Mouse (Mus musculus) kidney, postnatal 0 days (tissue): ENCODE data around the gene Ptpn1. TPM values are rescaled to one million over a fixed set of nuclear protein-coding genes. Genes with fewer than 3 reads are reported as not detected.

Source experiments
- ATAC-seq: fragments of 200-750 bp; cut with Nextera tagmentation; replicated peaks from 2 replicates; pipeline ENCODE4 v1.8.0; 2017; ENCODE audit warnings: low read depth, moderate number of reproducible peaks, moderate TSS enrichment, moderate library complexity; ENCODE audit not compliant: low FRiP score
- DNase-seq: peaks from one replicate; pipeline ENCODE4 v3.0.0-alpha.2; 2016; ENCODE audit warnings: low spot score
- H3K27ac ChIP-seq: fragments of 300-500 bp; sonication (generic); 2 replicates; pipeline ENCODE4 v1.5.1; 2014; ENCODE audit warnings: mild to moderate bottlenecking
- H3K27me3 ChIP-seq: fragments of 300-500 bp; sonication (generic); 2 replicates; pipeline ENCODE4 v1.6.1; 2014; ENCODE audit warnings: low read length, mixed read lengths; ENCODE audit not compliant: insufficient read depth
- H3K36me3 ChIP-seq: fragments of 300-500 bp; sonication (generic); 2 replicates; pipeline ENCODE4 v1.6.1; 2014; ENCODE audit warnings: low read length, mixed read lengths; ENCODE audit not compliant: insufficient read depth
- H3K4me1 ChIP-seq: fragments of 300-500 bp; sonication (generic); replicated peaks from 2 replicates; pipeline ENCODE4 v1.6.1; 2014; ENCODE audit warnings: antibody characterized with exemption, low read length, mixed read lengths; ENCODE audit not compliant: insufficient read depth
- H3K4me2 ChIP-seq: fragments of 300-500 bp; sonication (generic); 2 replicates; pipeline ENCODE4 v1.6.1; 2014; ENCODE audit warnings: mild to moderate bottlenecking, low read length, moderate library complexity, mixed read lengths
- H3K4me3 ChIP-seq: fragments of 300-500 bp; sonication (generic); replicated peaks from 2 replicates; pipeline ENCODE4 v1.5.1; 2014; ENCODE audit warnings: low read depth, low read length
- H3K9ac ChIP-seq: fragments of 300-500 bp; sonication (generic); 2 replicates; pipeline ENCODE4 v1.6.1; 2014; ENCODE audit warnings: low read depth, low read length
- H3K9me3 ChIP-seq: fragments of 300-500 bp; sonication (generic); replicated peaks from 2 replicates; pipeline ENCODE4 v1.6.1; 2016; ENCODE audit warnings: low read length, inconsistent platforms, mixed read lengths
- CTCF ChIP-seq: IDR thresholded peaks from 2 replicates; pipeline ENCODE4 v1.5.1; 2016; ENCODE audit warnings: antibody characterized with exemption, low read depth, mild to moderate bottlenecking, moderate library complexity
- WGBS: fragments of 180-500 bp; shearing (Covaris S2); extraction: QIAGEN DNeasy Blood & Tissue Kit; methylation state at CpG from one replicate; pipeline ENCODE4 v1.1.7; 2014; 5-methylcytosine and 5-hydroxymethylcytosine counted together
- polyA plus RNA-seq: library from polyadenylated mRNA; unstranded; fragments of >200 nt; fragmentation: Nextera tagmentation; extraction: Ambion mirVana; gene quantifications from 2 replicates; pipeline ENCODE4 v1.2.1, GENCODE M21; 2015

Gene Ptpn1
- polyA plus RNA-seq, 1 experiment from 2014 or later = 54.2 TPM

DNA sequence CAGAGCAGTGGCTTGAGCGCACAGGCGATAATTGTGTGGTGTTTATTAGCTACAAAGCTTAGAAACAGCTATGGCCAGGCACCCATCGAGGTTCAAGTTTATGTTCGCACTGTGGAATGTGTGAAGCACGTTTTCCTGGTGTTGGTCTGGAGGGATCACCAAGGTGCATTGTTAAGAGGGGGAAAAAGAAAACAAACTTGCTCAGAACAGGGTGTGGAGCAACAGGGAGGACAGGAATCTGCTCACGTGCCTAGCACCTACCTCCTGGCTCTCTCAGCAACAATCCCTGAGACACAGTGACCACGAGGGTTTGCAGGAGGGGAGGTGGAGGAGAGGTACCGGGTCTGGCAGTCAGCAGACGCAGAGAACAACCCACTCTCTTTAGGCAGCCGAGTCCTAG, 38.2 kb upstream of the Ptpn1 start:
- no peak overlapping the region for H3K27ac ChIP-seq
- ATAC-seq = no peak
- no peak overlapping the region for H3K4me2 ChIP-seq
- H3K9me3 ChIP-seq = no peaks in the 10 kb centered on the region
- no peak overlapping the region for H3K4me3 ChIP-seq
- TF ChIP-seq CTCF = no peak
- H3K4me1 ChIP-seq = no peaks in the 10 kb centered on the region; the same call in 1 of the 2 replicates
- DNase-seq = no peak
- no peaks in the 10 kb centered on the region for H3K36me3 ChIP-seq
- no peaks in the 10 kb centered on the region for H3K27me3 ChIP-seq
- H3K9ac ChIP-seq = no peak overlapping the region
- 57% methylated on average over 10 of the region's 10 CpGs for WGBS

- Histone ChIP-seq H3K27ac (no peak overlapping the region), H3K4me1 (no peaks in the 10 kb centered on the region), H3K36me3 (no peaks in the 10 kb centered on the region), H3K9ac (no peak overlapping the region), H3K9me3 (no peaks in the 10 kb centered on the region), H3K27me3 (no peaks in the 10 kb centered on the region), H3K4me3 (no peak overlapping the region), H3K4me2 (peak overlapping the region; percentile 25; the same call in 1 of the 2 replicates)
- DNase-seq = peak; percentile 90
- peak; percentile 17; the same call in 1 of the 2 replicates for ATAC-seq
- under 1% methylated on average over 30 of the region's 30 CpGs for WGBS
- TF ChIP-seq CTCF = peak; percentile 97
Observed at GRCm38 (mm10) chr2:167894948-167895372, 36.9 kb upstream of the Ptpn1 start.

DNA sequence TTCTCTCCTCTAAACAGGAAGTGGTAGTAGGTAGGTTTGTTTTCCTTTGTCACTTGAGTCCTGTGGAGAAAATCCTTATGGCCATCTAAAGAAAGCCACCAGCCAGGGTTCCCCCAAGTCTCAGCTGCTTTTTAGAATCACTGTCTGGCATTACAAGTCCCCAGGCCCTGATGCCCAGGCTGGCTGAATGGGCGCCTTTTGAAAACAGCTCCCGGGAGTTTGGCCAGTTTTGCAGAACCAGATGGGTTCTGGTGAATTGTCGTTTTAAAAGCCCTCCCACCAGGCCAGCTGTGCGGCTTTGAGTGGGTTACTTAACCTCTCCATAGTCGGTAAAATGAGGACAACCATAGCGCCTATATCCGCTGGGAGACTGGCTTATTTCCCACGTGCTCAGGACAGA, 34.0 kb upstream of the Ptpn1 start:
- WGBS = 72% methylated on average over 8 of the region's 8 CpGs
- Histone ChIP-seq H3K4me3 (no peak overlapping the region), H3K9me3 (no peaks in the 10 kb centered on the region), H3K27me3 (no peaks in the 10 kb centered on the region), H3K9ac (no peak overlapping the region), H3K4me1 (no peaks in the 10 kb centered on the region), H3K4me2 (no peak overlapping the region), H3K27ac (no peak overlapping the region), H3K36me3 (no peaks in the 10 kb centered on the region)
- no peak for TF ChIP-seq CTCF
- no peak for DNase-seq
- no peak for ATAC-seq

- DNase-seq (peak; percentile 33), ATAC-seq (peak; percentile 49)
- Histone ChIP-seq H3K27me3 (no peaks in the 10 kb centered on the region), H3K27ac (no peak overlapping the region), H3K9ac (no peak overlapping the region), H3K4me1 (no peaks in the 10 kb centered on the region), H3K4me3 (no peak overlapping the region), H3K4me2 (peak overlapping the region; percentile 9; the same call in 1 of the 2 replicates), H3K36me3 (no peaks in the 10 kb centered on the region), H3K9me3 (no peaks in the 10 kb centered on the region)
- TF ChIP-seq CTCF = peak; percentile 38
- 18% methylated on average over 16 of the region's 16 CpGs for WGBS
Observed at GRCm38 (mm10) chr2:167899989-167900421, 31.9 kb upstream of the Ptpn1 start.

DNA sequence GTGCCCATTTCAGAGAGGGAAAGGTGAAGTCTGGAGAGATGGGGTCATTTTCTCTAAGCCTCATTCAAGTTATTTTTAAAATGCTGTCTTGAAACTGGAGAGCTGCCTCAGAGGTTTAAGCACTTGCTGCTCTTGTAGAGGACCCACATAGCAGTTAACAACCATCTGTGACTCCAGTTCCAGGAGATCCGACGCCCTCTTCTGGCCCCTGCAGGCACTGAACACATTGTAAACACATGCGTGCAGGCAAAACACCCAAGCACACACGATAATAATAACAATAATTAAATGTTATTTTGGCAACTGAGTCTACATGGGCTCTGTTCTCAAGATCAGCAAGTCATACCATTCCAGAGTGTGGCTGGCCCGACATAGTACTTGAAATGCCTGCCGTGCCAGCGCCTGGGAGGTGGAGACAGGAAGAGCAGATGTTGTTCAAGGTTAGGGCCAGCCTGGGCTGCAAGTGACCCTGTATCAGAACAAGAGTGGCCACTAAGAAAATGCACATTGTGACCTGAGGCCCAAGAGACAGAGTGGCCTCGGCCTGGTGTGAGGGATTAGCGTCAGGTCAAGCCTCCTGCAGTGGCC, 29.6 kb upstream of the Ptpn1 start:
- no peaks in the 10 kb centered on the region for H3K9me3 ChIP-seq
- ATAC-seq = no peak
- H3K27ac ChIP-seq = no peak overlapping the region
- no peaks in the 10 kb centered on the region for H3K27me3 ChIP-seq
- H3K4me2 ChIP-seq = no peak overlapping the region
- WGBS = 63% methylated on average over 9 of the region's 9 CpGs
- no peak for TF ChIP-seq CTCF
- H3K36me3 ChIP-seq = no peaks in the 10 kb centered on the region
- H3K4me3 ChIP-seq = no peak overlapping the region
- no peak for DNase-seq
- H3K4me1 ChIP-seq = no peaks in the 10 kb centered on the region
- no peak overlapping the region for H3K9ac ChIP-seq

DNA sequence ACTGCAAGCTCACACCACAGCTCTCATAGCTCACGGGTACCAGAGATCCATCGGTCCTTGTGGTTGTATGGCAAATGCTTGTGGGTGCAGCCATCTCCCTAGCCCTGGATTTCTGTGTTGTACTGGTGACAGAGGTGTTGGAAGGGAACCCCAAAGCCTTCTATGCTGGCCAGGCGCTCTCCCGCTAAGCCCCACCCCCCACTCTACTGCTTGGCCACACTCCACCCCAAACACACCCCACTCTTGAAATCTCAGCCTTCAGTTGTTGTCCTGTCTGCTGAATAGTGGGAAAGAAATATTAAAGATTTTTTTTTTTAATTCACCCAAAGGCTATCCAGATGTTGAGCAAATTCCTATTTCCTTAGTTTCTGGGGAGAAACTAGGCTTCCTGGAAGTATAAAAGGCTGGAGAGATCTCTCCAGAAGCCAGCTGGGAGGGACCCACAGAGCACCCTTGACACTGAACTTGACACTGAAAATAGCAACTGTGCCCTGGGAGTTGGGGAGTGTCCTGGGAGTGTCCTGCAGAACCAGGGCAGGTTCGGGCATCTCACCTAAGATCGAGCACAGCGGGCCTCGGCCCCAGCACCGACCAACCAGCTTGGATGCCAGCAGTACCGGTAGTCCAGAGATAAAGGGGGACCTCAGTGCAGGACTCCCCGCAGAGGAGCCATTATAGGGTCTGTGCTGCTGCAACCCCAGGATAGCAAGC, 28.5 kb upstream of the Ptpn1 start:
- no peak overlapping the region for H3K27ac ChIP-seq
- no peaks in the 10 kb centered on the region for H3K36me3 ChIP-seq
- no peak for TF ChIP-seq CTCF
- ATAC-seq (no peak), DNase-seq (no peak)
- H3K4me2 ChIP-seq = no peak overlapping the region
- no peaks in the 10 kb centered on the region for H3K9me3 ChIP-seq
- 80% methylated on average over 11 of the region's 11 CpGs for WGBS
- H3K9ac ChIP-seq = no peak overlapping the region
- no peaks in the 10 kb centered on the region for H3K4me1 ChIP-seq
- H3K4me3 ChIP-seq = no peak overlapping the region
- H3K27me3 ChIP-seq = no peaks in the 10 kb centered on the region
